20 mouse cellular contexts compared by ENCODE assay signal in genomic region chr5:133167576-133167975, GRCm38 (mm10).
DNase-seq lines count a peak whose midpoint lies in the region; ATAC-seq and TF ChIP-seq lines count a peak whose summit lies in the region.
"Had no signal": no experiment of that assay in that cellular context is flagged by ENCODE, and none has a peak within 500 bp of the region (broad histone marks: within the 10 kb centered on the region; RNA-seq: fewer than 3 reads in every experiment).

No protein-coding gene starts in this region.

- no peaks in the 10 kb centered on the region for H3K4me1 ChIP-seq in heart, embryonic 10.5 days
- no peaks in the 10 kb centered on the region for H3K4me1 ChIP-seq in heart, embryonic 12.5 days (replicated peaks)
- peaks cover 14% of the 10 kb centered on the region for H3K4me1 ChIP-seq in stomach, embryonic 14.5 days (ENCODE audit: control insufficient read depth, insufficient read depth, low read length)
- H3K4me1 ChIP-seq in stomach, postnatal 0 days (replicated peaks; ENCODE audit: control insufficient read depth, insufficient read depth): no peaks in the 10 kb centered on the region
- H3K4me1 ChIP-seq in olfactory bulb, adult 2 months (ENCODE audit: control insufficient read depth, insufficient read depth, low read length): peaks cover 15% of the 10 kb centered on the region

- no peak for TF ChIP-seq CTCF in stomach, postnatal 0 days (IDR thresholded peaks at IDR 0.05; ENCODE audit: low read depth)
- TF ChIP-seq CTCF in olfactory bulb, adult 2 months (IDR thresholded peaks at IDR 0.05; ENCODE audit: insufficient read depth, low read depth, low read length): no peak

- no peak overlapping the region for H3K4me2 ChIP-seq in heart, embryonic 12.5 days
- no peak overlapping the region for H3K4me2 ChIP-seq in stomach, embryonic 14.5 days (replicated peaks; ENCODE audit: low read depth, low read length)
- H3K4me2 ChIP-seq in stomach, postnatal 0 days (replicated peaks; ENCODE audit: low read depth): no peak overlapping the region
- H3K4me2 ChIP-seq: embryonic facial prominence, embryonic 12.5 days; heart, embryonic 11.5 days; hindbrain, embryonic 15.5 days; liver, embryonic 11.5 days; neural tube, embryonic 13.5 days had no signal

- no peak for ATAC-seq in heart, embryonic 12.5 days (ENCODE audit: insufficient number of reproducible peaks, low FRiP score)
- ATAC-seq in stomach, embryonic 14.5 days (ENCODE audit: insufficient number of reproducible peaks, insufficient read depth, low FRiP score, low read depth): no peak
- no peak for ATAC-seq in stomach, postnatal 0 days (ENCODE audit: low FRiP score, low TSS enrichment)
- ATAC-seq: forebrain, embryonic 16.5 days had no signal

- no peaks in the 10 kb centered on the region for H3K9me3 ChIP-seq in heart, embryonic 10.5 days
- H3K9me3 ChIP-seq in heart, embryonic 12.5 days (replicated peaks): no peaks in the 10 kb centered on the region
- H3K9me3 ChIP-seq in stomach, embryonic 14.5 days (ENCODE audit: control insufficient read depth, low read depth, low read length): no peaks in the 10 kb centered on the region
- H3K9me3 ChIP-seq in stomach, postnatal 0 days (ENCODE audit: control insufficient read depth, low read length): no peaks in the 10 kb centered on the region
- H3K9me3 ChIP-seq: embryonic facial prominence, embryonic 12.5 days; hindbrain, embryonic 15.5 days; neural tube, embryonic 13.5 days had no signal

- no peak overlapping the region for H3K4me3 ChIP-seq in heart, embryonic 10.5 days
- H3K4me3 ChIP-seq in heart, embryonic 12.5 days: no peak overlapping the region
- no peak overlapping the region for H3K4me3 ChIP-seq in stomach, embryonic 14.5 days (ENCODE audit: low read depth, low read length)
- H3K4me3 ChIP-seq in stomach, postnatal 0 days (ENCODE audit: low read depth, low read length): no peak overlapping the region
- no peak overlapping the region for H3K4me3 ChIP-seq in olfactory bulb, adult 2 months (ENCODE audit: insufficient read depth, low read depth, low read length)
- H3K4me3 ChIP-seq: embryonic facial prominence, embryonic 12.5 days; hindbrain, embryonic 15.5 days; neural tube, embryonic 13.5 days had no signal

- H3K27me3 ChIP-seq in heart, embryonic 10.5 days (ENCODE audit: insufficient read depth, poor library complexity, severe bottlenecking): no peaks in the 10 kb centered on the region
- peaks cover 4% of the 10 kb centered on the region; the same call in 1 of the 2 replicates for H3K27me3 ChIP-seq in heart, embryonic 12.5 days (replicated peaks)
- H3K27me3 ChIP-seq in stomach, embryonic 14.5 days (ENCODE audit: control insufficient read depth, insufficient read depth, low read length): no peaks in the 10 kb centered on the region
- no peaks in the 10 kb centered on the region for H3K27me3 ChIP-seq in stomach, postnatal 0 days (ENCODE audit: control insufficient read depth, insufficient read depth, low read length)
- H3K27me3 ChIP-seq: CH12.LX; embryonic facial prominence, embryonic 12.5 days; hindbrain, embryonic 15.5 days; neural tube, embryonic 13.5 days had no signal

- H3K36me3 ChIP-seq in heart, embryonic 10.5 days: no peaks in the 10 kb centered on the region
- H3K36me3 ChIP-seq in heart, embryonic 12.5 days: no peaks in the 10 kb centered on the region
- H3K36me3 ChIP-seq in stomach, embryonic 14.5 days (ENCODE audit: control insufficient read depth, insufficient read depth, low read length): no peaks in the 10 kb centered on the region
- H3K36me3 ChIP-seq in stomach, postnatal 0 days (ENCODE audit: control insufficient read depth, insufficient read depth, low read length): no peaks in the 10 kb centered on the region
- H3K36me3 ChIP-seq: embryonic facial prominence, embryonic 12.5 days; hindbrain, embryonic 15.5 days; neural tube, embryonic 13.5 days had no signal

- H3K9ac ChIP-seq in heart, embryonic 12.5 days: no peak overlapping the region
- no peak overlapping the region for H3K9ac ChIP-seq in stomach, embryonic 14.5 days (replicated peaks; ENCODE audit: low read depth, low read length)
- no peak overlapping the region for H3K9ac ChIP-seq in stomach, postnatal 0 days (ENCODE audit: low read length)
- H3K9ac ChIP-seq: embryonic facial prominence, embryonic 12.5 days; hindbrain, embryonic 15.5 days; neural tube, embryonic 13.5 days had no signal

- peak; percentile 16 for DNase-seq in heart, embryonic 10.5 days (ENCODE audit: low spot score)
- DNase-seq in stomach, postnatal 0 days (ENCODE audit: low spot score): no peak
- DNase-seq in ovary, postnatal 14 days (ENCODE audit: low spot score): no peak
- DNase-seq in thymus, adult 18-20 months: no peak
- DNase-seq: adrenal gland, postnatal 36 days; cerebellum, adult 11-12 months; cerebellum, postnatal 25 days; kidney, adult 18-20 months; midbrain, embryonic 14.5 days; thymus, postnatal 36 days had no signal

- 83% methylated on average over 2 of the region's 2 CpGs for WGBS in heart, embryonic 10.5 days
- 73% methylated on average over 2 of the region's 2 CpGs for WGBS in heart, embryonic 12.5 days
- 48% methylated on average over 2 of the region's 2 CpGs for WGBS in stomach, embryonic 14.5 days
- 55% methylated on average over 2 of the region's 2 CpGs for WGBS in stomach, postnatal 0 days
- WGBS in olfactory bulb, adult 2 months: 57% methylated on average over 2 of the region's 2 CpGs

- no peak overlapping the region for H3K27ac ChIP-seq in heart, embryonic 10.5 days
- H3K27ac ChIP-seq in heart, embryonic 12.5 days (ENCODE audit: poor library complexity, severe bottlenecking): no peak overlapping the region
- peak overlapping the region; percentile 6; the same call in 1 of the 2 replicates for H3K27ac ChIP-seq in stomach, embryonic 14.5 days (ENCODE audit: low read length)
- H3K27ac ChIP-seq in stomach, postnatal 0 days (replicated peaks): no peak overlapping the region
- H3K27ac ChIP-seq in olfactory bulb, adult 2 months (ENCODE audit: insufficient read depth, low read depth, low read length): peak overlapping the region; percentile 53
- H3K27ac ChIP-seq: embryonic facial prominence, embryonic 12.5 days; hindbrain, embryonic 15.5 days had no signal

- TF ChIP-seq EP300 in stomach, postnatal 0 days (optimal IDR thresholded peaks at IDR 0.05): no peak

- TF ChIP-seq POLR2A in olfactory bulb, adult 2 months (IDR thresholded peaks at IDR 0.05; ENCODE audit: insufficient read depth, low read depth, low read length): no peak

Comparison
In these comparisons a context has a peak if more than half of its experiments do, and no peak if none do; other contexts are left out.
1. H3K27ac ChIP-seq: peak in stomach, embryonic 14.5 days (single experiment) and olfactory bulb, adult 2 months (single experiment); none in heart, embryonic 10.5 days (single experiment), heart, embryonic 12.5 days (single experiment) and stomach, postnatal 0 days (single experiment).